In genomic region chr16:43701765-43702504, GRCm38 (mm10) we compare ENCODE assay signal across 12 mouse cellular contexts. TPM values are rescaled to one million over a fixed set of nuclear protein-coding genes. Genes with fewer than 3 reads are reported as not detected.
DNase-seq lines count a peak whose midpoint lies in the region; ATAC-seq lines count a peak whose summit lies in the region.
"Had no signal": no experiment of that assay in that cellular context is flagged by ENCODE, and none has a peak within 500 bp of the region (broad histone marks: within the 10 kb centered on the region; RNA-seq: fewer than 3 reads in every experiment).

No protein-coding gene starts in this region.

- WGBS in hindbrain, embryonic 12.5 days, result 64% methylated on average over 14 of the region's 14 CpGs
- WGBS in liver, embryonic 11.5 days, result 68% methylated on average over 14 of the region's 14 CpGs

- no peak overlapping the region for H3K4me2 ChIP-seq in hindbrain, embryonic 12.5 days (replicated peaks)
- H3K4me2 ChIP-seq in liver, embryonic 11.5 days, result no peak overlapping the region
- H3K4me2 ChIP-seq: embryonic facial prominence, embryonic 12.5 days had no signal

- no peaks in the 10 kb centered on the region for H3K36me3 ChIP-seq in hindbrain, embryonic 12.5 days
- no peaks in the 10 kb centered on the region for H3K36me3 ChIP-seq in liver, embryonic 11.5 days (ENCODE audit: control insufficient read depth, insufficient read depth, low read length)
- H3K36me3 ChIP-seq: embryonic facial prominence, embryonic 12.5 days had no signal

- ATAC-seq in CD4-positive, CD25-positive, alpha-beta regulatory T cell, adult 4 months, result peak; percentile 10
- peak; percentile 50 for ATAC-seq in hindbrain, embryonic 12.5 days (ENCODE audit: low FRiP score)
- no peak for ATAC-seq in liver, embryonic 11.5 days (replicated peaks; ENCODE audit: low FRiP score)

- no peak overlapping the region for H3K4me3 ChIP-seq in hindbrain, embryonic 12.5 days
- H3K4me3 ChIP-seq in liver, embryonic 11.5 days (ENCODE audit: low read depth, low read length), result no peak overlapping the region
- H3K4me3 ChIP-seq: embryonic facial prominence, embryonic 12.5 days had no signal

- no peak overlapping the region for H3K9ac ChIP-seq in hindbrain, embryonic 12.5 days
- no peak overlapping the region for H3K9ac ChIP-seq in liver, embryonic 11.5 days (ENCODE audit: low read depth, low read length)
- H3K9ac ChIP-seq: embryonic facial prominence, embryonic 12.5 days had no signal

- no peaks in the 10 kb centered on the region for H3K9me3 ChIP-seq in hindbrain, embryonic 12.5 days (replicated peaks)
- H3K9me3 ChIP-seq in liver, embryonic 11.5 days (ENCODE audit: control insufficient read depth, low read length), result no peaks in the 10 kb centered on the region
- H3K9me3 ChIP-seq: embryonic facial prominence, embryonic 12.5 days had no signal

- no peaks in the 10 kb centered on the region for H3K27me3 ChIP-seq in hindbrain, embryonic 12.5 days
- H3K27me3 ChIP-seq in liver, embryonic 11.5 days (replicated peaks; ENCODE audit: control insufficient read depth, insufficient read depth, low read length), result no peaks in the 10 kb centered on the region
- H3K27me3 ChIP-seq: embryonic facial prominence, embryonic 12.5 days had no signal

- peak; percentile 95 for DNase-seq in 3T3-L1 (ENCODE audit: low read depth, low spot score)
- peak; percentile 78 for DNase-seq in forelimb bud, embryonic 11.5 days (ENCODE audit: low read depth, low spot score)
- no peak for DNase-seq in left cerebral cortex, adult 11 months (ENCODE audit: low spot score)
- DNase-seq in layer of hippocampus, adult 9-10 months (ENCODE audit: low spot score), result no peak
- DNase-seq in cerebellum, adult 9-10 months, result no peak
- no peak for DNase-seq in liver, embryonic 11.5 days (ENCODE audit: low spot score)
- DNase-seq: liver had no signal

- H3K27ac ChIP-seq in hindbrain, embryonic 12.5 days, result 0 out of 2 replicates have a peak overlapping the region, but pooled peaks have one; percentile 13
- H3K27ac ChIP-seq in liver, embryonic 11.5 days (ENCODE audit: low read depth, low read length), result no peak overlapping the region
- H3K27ac ChIP-seq: embryonic facial prominence, embryonic 12.5 days had no signal

- peaks cover 4% of the 10 kb centered on the region; the same call in 1 of the 2 replicates for H3K4me1 ChIP-seq in hindbrain, embryonic 12.5 days
- no peaks in the 10 kb centered on the region for H3K4me1 ChIP-seq in liver, embryonic 11.5 days (replicated peaks; ENCODE audit: control insufficient read depth, insufficient read depth, low read length)
- H3K4me1 ChIP-seq: embryonic facial prominence, embryonic 12.5 days had no signal

RNA-seq across cellular contexts. Expression of gene Tigit, which starts 38.0 kb away (rescaled TPM):
- 100 to 1,000 TPM; 309 to 452 TPM for polyA plus RNA-seq in CD4-positive, CD25-positive, alpha-beta regulatory T cell, adult 4 months (2017; shearing (Covaris generic))
- not detected in 2 replicates for polyA plus RNA-seq in hindbrain, embryonic 12.5 days (2016; fragmentation: Nextera tagmentation; extraction: Ambion mirVana)
- polyA plus RNA-seq in liver, embryonic 11.5 days (2014; fragmentation: Nextera tagmentation; extraction: Ambion mirVana), result not detected in 2 replicates
- polyA plus RNA-seq: embryonic facial prominence, embryonic 12.5 days; intestine, embryonic 14.5 days; testis, adult 2 months had no signal

RNA-seq across cellular contexts. Expression of gene Drd3, which starts 51.9 kb away (rescaled TPM):
- polyA plus RNA-seq in CD4-positive, CD25-positive, alpha-beta regulatory T cell, adult 4 months (2017; shearing (Covaris generic)), result not detected
- polyA plus RNA-seq in hindbrain, embryonic 12.5 days (2016; fragmentation: Nextera tagmentation; extraction: Ambion mirVana), result not detected in 2 replicates
- polyA plus RNA-seq in liver, embryonic 11.5 days (2014; fragmentation: Nextera tagmentation; extraction: Ambion mirVana), result not detected in 2 replicates
- polyA plus RNA-seq: embryonic facial prominence, embryonic 12.5 days; intestine, embryonic 14.5 days; testis, adult 2 months had no signal

Comparison
In these comparisons a context has a peak if more than half of its experiments do, and no peak if none do; other contexts are left out.
1. DNase-seq: peak in 3T3-L1 (single experiment) and forelimb bud, embryonic 11.5 days (single experiment); none in left cerebral cortex, adult 11 months (single experiment), layer of hippocampus, adult 9-10 months (single experiment), cerebellum, adult 9-10 months (single experiment) and liver, embryonic 11.5 days (single experiment).
2. RNA of gene Tigit, which starts 38.0 kb away (polyA plus RNA-seq): 309 to 452 TPM in CD4-positive, CD25-positive, alpha-beta regulatory T cell, adult 4 months; not detected in hindbrain, embryonic 12.5 days and not detected in liver, embryonic 11.5 days; every median in the first group is over 100 times any median in the second.